Mouse (Mus musculus) cortical plate, adult 2 months (tissue): ENCODE measurements around the gene H2-M9. TPM values are rescaled to one million over a fixed set of nuclear protein-coding genes. Genes with fewer than 3 reads are reported as not detected.

Experiments used
- H3K27ac ChIP-seq: fragments of 200-500 bp; 2 replicates; pipeline ENCODE4 v1.5.1; 2012; ENCODE audit warnings: low read length, control low read depth, inconsistent platforms; ENCODE audit not compliant: insufficient read depth
- H3K4me1 ChIP-seq: fragments of 200-500 bp; 2 replicates; pipeline ENCODE4 v1.6.1; 2011; ENCODE audit warnings: low read length; ENCODE audit not compliant: control insufficient read depth, insufficient read depth
- H3K4me3 ChIP-seq: fragments of 200-500 bp; 2 replicates; pipeline ENCODE4 v1.5.1; 2011; ENCODE audit warnings: mild to moderate bottlenecking, low read length, control low read depth; ENCODE audit not compliant: insufficient read depth
- CTCF ChIP-seq: fragments of 200-500 bp; IDR thresholded peaks from 2 replicates; pipeline ENCODE4 v1.5.1; 2011; ENCODE audit warnings: mild to moderate bottlenecking, control low read depth, low read length; ENCODE audit not compliant: insufficient read depth; ENCODE audit errors: extremely low read depth
- POLR2A ChIP-seq: fragments of 200-500 bp; IDR thresholded peaks from 2 replicates; pipeline ENCODE4 v1.6.1; 2011; ENCODE audit warnings: mild to moderate bottlenecking, low read length, control low read depth; ENCODE audit not compliant: insufficient read depth; ENCODE audit errors: extremely low read depth
- polyA plus RNA-seq: library from polyadenylated mRNA; depleted of rRNA; stranded (reverse); fragments of >200 nt; gene quantifications from 2 replicates; pipeline ENCODE4 v1.2.3, GENCODE M21; 2012; rRNA removed

The H2-M9 gene
- polyA plus RNA-seq, result not detected in 2 replicates

GRCm38 (mm10) chr17:36642566-36642965 lies at the start of gene H2-M9:
TSS of gene H2-M9 (minus strand) at chr17:36642666.
- no peak for TF ChIP-seq POLR2A
- no peak for TF ChIP-seq CTCF
- no peak within 1 kb of the TSS for H3K27ac ChIP-seq
- no peak within 1 kb of the TSS for H3K4me3 ChIP-seq
- no peaks in the 10 kb centered on the region for H3K4me1 ChIP-seq

GRCm38 (mm10) chr17:36672119-36672518 lies 29.7 kb upstream of the H2-M9 start, which contains the start of gene H2-M1:
TSS of gene H2-M1 (minus strand) at chr17:36672219.
- Histone ChIP-seq H3K4me1 (no peaks in the 10 kb centered on the region), H3K27ac (no peak within 1 kb of the TSS), H3K4me3 (no peak within 1 kb of the TSS)
- TF ChIP-seq POLR2A, result no peak
- TF ChIP-seq CTCF, result no peak

Other genes with a start within 250 kb of the H2-M9 start
- gene H2-M10.4, start 180.3 kb downstream of the H2-M9 start, polyA plus RNA-seq, result not detected in 2 replicates
- not detected in 2 replicates for gene H2-M11, start 95.6 kb downstream of the H2-M9 start, polyA plus RNA-seq
- not detected in 2 replicates for gene H2-M1, start 29.6 kb upstream of the H2-M9 start, polyA plus RNA-seq
- not detected in 2 replicates for gene H2-M10.5, start 130.2 kb upstream of the H2-M9 start, polyA plus RNA-seq
- gene H2-M10.6, start 169.5 kb upstream of the H2-M9 start, polyA plus RNA-seq, result not detected in 2 replicates
- gene Trim26, start 194.5 kb upstream of the H2-M9 start, polyA plus RNA-seq, result 18.6 and 19.2 TPM in 2 replicates
- gene Trim15, start 224.5 kb upstream of the H2-M9 start, polyA plus RNA-seq, result not detected in 2 replicates
- not detected in 2 replicates for gene Trim10, start 226.9 kb upstream of the H2-M9 start, polyA plus RNA-seq
- 0.19 and 0.29 TPM in 2 replicates for gene Trim40, start 247.5 kb upstream of the H2-M9 start, polyA plus RNA-seq